Comparison of ENCODE assay signal across 8 mouse cellular contexts in genomic region chr16:4640267-4641005, GRCm38 (mm10). TPM values are rescaled to one million over a fixed set of nuclear protein-coding genes. Genes with fewer than 3 reads are reported as not detected.
A peak's percentile ranks its signal among the peaks of the same experiment; 100 is the strongest.
DNase-seq lines count a peak whose midpoint lies in the region; ATAC-seq and TF ChIP-seq lines count a peak whose summit lies in the region.

No protein-coding gene starts in this region.

- H3K36me3 ChIP-seq in E14TG2a.4 (ENCODE audit: insufficient read depth, low read length): peaks cover 23% of the 10 kb centered on the region
- peaks cover 4% of the 10 kb centered on the region; the same call in 1 of the 2 replicates for H3K36me3 ChIP-seq in hindbrain, embryonic 10.5 days
- H3K36me3 ChIP-seq in limb, embryonic 13.5 days: peaks cover 21% of the 10 kb centered on the region
- H3K36me3 ChIP-seq in midbrain, embryonic 12.5 days: no peaks in the 10 kb centered on the region

- H3K27me3 ChIP-seq in E14TG2a.4 (ENCODE audit: insufficient read depth, low read length): peaks cover 8% of the 10 kb centered on the region
- no peaks in the 10 kb centered on the region for H3K27me3 ChIP-seq in hindbrain, embryonic 10.5 days (ENCODE audit: insufficient read depth, poor library complexity, severe bottlenecking)
- no peaks in the 10 kb centered on the region for H3K27me3 ChIP-seq in limb, embryonic 13.5 days
- no peaks in the 10 kb centered on the region for H3K27me3 ChIP-seq in midbrain, embryonic 12.5 days

- peak; percentile 8; the same call in 1 of the 2 replicates for ATAC-seq in limb, embryonic 13.5 days (ENCODE audit: low FRiP score, low read depth)
- ATAC-seq in midbrain, embryonic 12.5 days (ENCODE audit: low FRiP score, low read depth): no peak; the same call in 1 of the 2 replicates
- no peak for ATAC-seq in monocyte, adult 5-6 weeks (replicated peaks; ENCODE audit: insufficient number of reproducible peaks, low FRiP score, low TSS enrichment, poor library complexity, severe bottlenecking)

- no peak for TF ChIP-seq POLR2A in cortical plate, adult 2 months (IDR thresholded peaks at IDR 0.05; ENCODE audit: extremely low read depth, insufficient read depth, low read length)

- no peaks in the 10 kb centered on the region for H3K9me3 ChIP-seq in E14TG2a.4 (ENCODE audit: low read length)
- no peaks in the 10 kb centered on the region for H3K9me3 ChIP-seq in hindbrain, embryonic 10.5 days
- no peaks in the 10 kb centered on the region for H3K9me3 ChIP-seq in limb, embryonic 13.5 days
- no peaks in the 10 kb centered on the region for H3K9me3 ChIP-seq in midbrain, embryonic 12.5 days

- H3K4me3 ChIP-seq in E14TG2a.4 (replicated peaks; ENCODE audit: low read length): peak overlapping the region; percentile 85
- peak overlapping the region; percentile 56 for H3K4me3 ChIP-seq in cortical plate, adult 2 months (ENCODE audit: insufficient read depth, low read length)
- H3K4me3 ChIP-seq in hindbrain, embryonic 10.5 days: peak overlapping the region; percentile 76
- peak overlapping the region; percentile 86 for H3K4me3 ChIP-seq in limb, embryonic 13.5 days
- peak overlapping the region; percentile 61 for H3K4me3 ChIP-seq in midbrain, embryonic 12.5 days

- peak overlapping the region; percentile 98 for H3K4me2 ChIP-seq in limb, embryonic 13.5 days (replicated peaks)
- H3K4me2 ChIP-seq in midbrain, embryonic 12.5 days (replicated peaks): peak overlapping the region; percentile 88

- 14% methylated on average over 17 of the region's 17 CpGs for WGBS in hindbrain, embryonic 10.5 days
- WGBS in limb, embryonic 13.5 days: 5% methylated on average over 17 of the region's 17 CpGs
- WGBS in midbrain, embryonic 12.5 days: 11% methylated on average over 17 of the region's 17 CpGs

- H3K4me1 ChIP-seq in E14TG2a.4 (replicated peaks; ENCODE audit: low read depth, low read length): peaks cover 58% of the 10 kb centered on the region
- peaks cover 17% of the 10 kb centered on the region for H3K4me1 ChIP-seq in cortical plate, adult 2 months (ENCODE audit: control insufficient read depth, insufficient read depth, low read length)
- peaks cover 57% of the 10 kb centered on the region for H3K4me1 ChIP-seq in hindbrain, embryonic 10.5 days (replicated peaks)
- peaks cover 60% of the 10 kb centered on the region for H3K4me1 ChIP-seq in limb, embryonic 13.5 days
- peaks cover 44% of the 10 kb centered on the region for H3K4me1 ChIP-seq in midbrain, embryonic 12.5 days

- DNase-seq in hindbrain, embryonic 10.5 days (ENCODE audit: low spot score): peak; percentile 47
- DNase-seq in layer of hippocampus, adult 8-10 months (ENCODE audit: low spot score in 2 of 2): no peak
- DNase-seq in urinary bladder, postnatal 4 days (ENCODE audit: low spot score in 2 of 2): no peak

- TF ChIP-seq CTCF in E14TG2a.4 (conservative IDR thresholded peaks at IDR 0.05; ENCODE audit: low read length): no peak
- TF ChIP-seq CTCF in cortical plate, adult 2 months (IDR thresholded peaks at IDR 0.05; ENCODE audit: extremely low read depth, insufficient read depth, low read length): no peak

- H3K27ac ChIP-seq in cortical plate, adult 2 months (ENCODE audit: insufficient read depth, low read length): peak overlapping the region; percentile 32
- H3K27ac ChIP-seq in hindbrain, embryonic 10.5 days: peak overlapping the region; percentile 89
- H3K27ac ChIP-seq in limb, embryonic 13.5 days: peak overlapping the region; percentile 92
- peak overlapping the region; percentile 56; the same call in 1 of the 2 replicates for H3K27ac ChIP-seq in midbrain, embryonic 12.5 days (replicated peaks)

- peak overlapping the region; percentile 88 for H3K9ac ChIP-seq in limb, embryonic 13.5 days
- peak overlapping the region; percentile 62 for H3K9ac ChIP-seq in midbrain, embryonic 12.5 days (replicated peaks)

RNA-seq across cellular contexts. Expression of gene Dnaja3, which starts 0.6 kb away (rescaled TPM):
- polyA plus RNA-seq in cortical plate, adult 2 months (2012; rRNA removed): 48.8 and 50.6 TPM in 2 replicates
- 60.7 and 62.7 TPM in 2 replicates for polyA plus RNA-seq in hindbrain, embryonic 10.5 days (2016; fragmentation: Nextera tagmentation; extraction: Ambion mirVana)
- 56.6 and 60.0 TPM in 2 replicates for polyA plus RNA-seq in limb, embryonic 13.5 days (2015; fragmentation: Nextera tagmentation; extraction: Ambion mirVana)
- 55.9 and 58.5 TPM in 2 replicates for polyA plus RNA-seq in midbrain, embryonic 12.5 days (2016; fragmentation: Nextera tagmentation; extraction: Ambion mirVana)
- total RNA-seq in monocyte, adult 5-6 weeks (2017): 25.9 to 34.1 TPM (median 26.3 TPM) in 3 replicates
- total RNA-seq in layer of hippocampus, adult 8-10 months (2022): 10 to 100 TPM; 59.6 to 68.7 (median 64.4) TPM

RNA-seq across cellular contexts. Expression of gene Vasn, which starts 0.7 kb away (rescaled TPM):
- polyA plus RNA-seq in cortical plate, adult 2 months (2012; rRNA removed): 10.1 and 11.2 TPM in 2 replicates
- 10.3 and 12.6 TPM in 2 replicates for polyA plus RNA-seq in hindbrain, embryonic 10.5 days (2016; fragmentation: Nextera tagmentation; extraction: Ambion mirVana)
- 35.6 and 35.9 TPM in 2 replicates for polyA plus RNA-seq in limb, embryonic 13.5 days (2015; fragmentation: Nextera tagmentation; extraction: Ambion mirVana)
- 7.7 and 11.1 TPM in 2 replicates for polyA plus RNA-seq in midbrain, embryonic 12.5 days (2016; fragmentation: Nextera tagmentation; extraction: Ambion mirVana)
- 0.19 to 0.43 TPM (median 0.39 TPM) in 3 replicates for total RNA-seq in monocyte, adult 5-6 weeks (2017)
- 10 to 100 TPM in 1 of 4 experiments, 1 to 10 TPM in 3; 4.8 to 10.2 (median 6.7) TPM for total RNA-seq in layer of hippocampus, adult 8-10 months (2022)

RNA-seq across cellular contexts. Expression of gene Pam16, which starts 15.6 kb away (rescaled TPM):
- polyA plus RNA-seq in cortical plate, adult 2 months (2012; rRNA removed): 99.3 and 101 TPM in 2 replicates
- 88.0 and 131 TPM in 2 replicates for polyA plus RNA-seq in hindbrain, embryonic 10.5 days (2016; fragmentation: Nextera tagmentation; extraction: Ambion mirVana)
- 105 and 106 TPM in 2 replicates for polyA plus RNA-seq in limb, embryonic 13.5 days (2015; fragmentation: Nextera tagmentation; extraction: Ambion mirVana)
- polyA plus RNA-seq in midbrain, embryonic 12.5 days (2016; fragmentation: Nextera tagmentation; extraction: Ambion mirVana): 112 and 123 TPM in 2 replicates
- 5.1 to 18.7 TPM (median 14.8 TPM) in 3 replicates for total RNA-seq in monocyte, adult 5-6 weeks (2017)
- 100 to 1,000 TPM in 1 of 4 experiments, 10 to 100 TPM in 3; 81.5 to 100 (median 89.5) TPM for total RNA-seq in layer of hippocampus, adult 8-10 months (2022)

RNA-seq across cellular contexts. Expression of gene Coro7, which starts 39.1 kb away (rescaled TPM):
- polyA plus RNA-seq in cortical plate, adult 2 months (2012; rRNA removed): 103 and 104 TPM in 2 replicates
- 24.4 and 25.5 TPM in 2 replicates for polyA plus RNA-seq in hindbrain, embryonic 10.5 days (2016; fragmentation: Nextera tagmentation; extraction: Ambion mirVana)
- polyA plus RNA-seq in limb, embryonic 13.5 days (2015; fragmentation: Nextera tagmentation; extraction: Ambion mirVana): 19.6 and 20.8 TPM in 2 replicates
- 21.7 and 22.6 TPM in 2 replicates for polyA plus RNA-seq in midbrain, embryonic 12.5 days (2016; fragmentation: Nextera tagmentation; extraction: Ambion mirVana)
- total RNA-seq in monocyte, adult 5-6 weeks (2017): 28.4 to 62.6 TPM (median 29.8 TPM) in 3 replicates
- 100 to 1,000 TPM in 1 of 4 experiments, 10 to 100 TPM in 3; 81.9 to 101 (median 90.3) TPM for total RNA-seq in layer of hippocampus, adult 8-10 months (2022)

RNA-seq across cellular contexts. Expression of gene Glis2, which starts 45.9 kb away (rescaled TPM):
- polyA plus RNA-seq in cortical plate, adult 2 months (2012; rRNA removed): 17.3 and 22.1 TPM in 2 replicates
- 27.3 and 27.9 TPM in 2 replicates for polyA plus RNA-seq in hindbrain, embryonic 10.5 days (2016; fragmentation: Nextera tagmentation; extraction: Ambion mirVana)
- polyA plus RNA-seq in limb, embryonic 13.5 days (2015; fragmentation: Nextera tagmentation; extraction: Ambion mirVana): 32.0 and 39.4 TPM in 2 replicates
- 28.2 and 35.6 TPM in 2 replicates for polyA plus RNA-seq in midbrain, embryonic 12.5 days (2016; fragmentation: Nextera tagmentation; extraction: Ambion mirVana)
- total RNA-seq in monocyte, adult 5-6 weeks (2017): 0.19 to 0.76 TPM (median 0.64 TPM) in 3 replicates
- 10 to 100 TPM; 10.9 to 18.4 (median 11.9) TPM for total RNA-seq in layer of hippocampus, adult 8-10 months (2022)

Comparison
In these comparisons a context has a peak if more than half of its experiments do, and no peak if none do; other contexts are left out.
1. H3K27ac ChIP-seq: peak in every context shown above with its lines; median percentile 92 in limb, embryonic 13.5 days; 89 in hindbrain, embryonic 10.5 days; 56 in midbrain, embryonic 12.5 days; 32 in cortical plate, adult 2 months.